ENCODE assay signal across 10 mouse cellular contexts in genomic region chr10:19781365-19781764, GRCm38 (mm10).
DNase-seq lines count a peak whose midpoint lies in the region; ATAC-seq and TF ChIP-seq lines count a peak whose summit lies in the region.
"Had no signal": no experiment of that assay in that cellular context is flagged by ENCODE, and none has a peak within 500 bp of the region (broad histone marks: within the 10 kb centered on the region; RNA-seq: fewer than 3 reads in every experiment).

No protein-coding gene starts in this region.

- 92% methylated on average over 5 of the region's 5 CpGs for WGBS in intestine, postnatal 0 days
- 82% methylated on average over 5 of the region's 5 CpGs for WGBS in intestine, embryonic 16.5 days

- H3K36me3 ChIP-seq in intestine, postnatal 0 days (ENCODE audit: control insufficient read depth, insufficient read depth) = no peaks in the 10 kb centered on the region
- H3K36me3 ChIP-seq in intestine, embryonic 16.5 days (ENCODE audit: control insufficient read depth, insufficient read depth, low read length) = no peaks in the 10 kb centered on the region
- H3K36me3 ChIP-seq: liver, embryonic 13.5 days had no signal

- no peak overlapping the region for H3K27ac ChIP-seq in intestine, postnatal 0 days (ENCODE audit: low read depth, low read length)
- H3K27ac ChIP-seq in intestine, embryonic 16.5 days (ENCODE audit: low read length) = no peak overlapping the region
- H3K27ac ChIP-seq in cortical plate, adult 2 months (ENCODE audit: insufficient read depth, low read length) = no peak overlapping the region
- H3K27ac ChIP-seq: liver, embryonic 13.5 days had no signal

- H3K9me3 ChIP-seq in intestine, postnatal 0 days (ENCODE audit: control insufficient read depth) = no peaks in the 10 kb centered on the region
- H3K9me3 ChIP-seq in intestine, embryonic 16.5 days (ENCODE audit: control insufficient read depth, low read length) = no peaks in the 10 kb centered on the region
- H3K9me3 ChIP-seq: liver, embryonic 13.5 days had no signal

- peak; percentile 57 for DNase-seq in A20 (ENCODE audit: low read depth, low spot score)
- peak; percentile 55 to 66 for DNase-seq in CD8-positive naive resting alpha-beta T cell, adult 2 months (ENCODE audit: low read depth in 2 of 2, low spot score in 2 of 2)
- peak; percentile 49 for DNase-seq in urinary bladder, postnatal 25 days (ENCODE audit: low spot score)
- DNase-seq: liver, embryonic 13.5 days had no signal

- H3K9ac ChIP-seq in intestine, postnatal 0 days (ENCODE audit: low read depth, low read length) = no peak overlapping the region
- H3K9ac ChIP-seq in intestine, embryonic 16.5 days (ENCODE audit: low read depth, low read length) = no peak overlapping the region
- H3K9ac ChIP-seq: liver, embryonic 13.5 days had no signal

- H3K4me3 ChIP-seq in intestine, postnatal 0 days (ENCODE audit: low read depth, low read length) = no peak overlapping the region
- no peak overlapping the region for H3K4me3 ChIP-seq in intestine, embryonic 16.5 days (ENCODE audit: low read length)
- no peak overlapping the region for H3K4me3 ChIP-seq in cortical plate, adult 2 months (ENCODE audit: insufficient read depth, low read length)
- H3K4me3 ChIP-seq: erythroblast, embryonic 14.5 days; liver, embryonic 13.5 days had no signal

- H3K4me2 ChIP-seq in intestine, postnatal 0 days (replicated peaks; ENCODE audit: low read depth) = no peak overlapping the region
- no peak overlapping the region for H3K4me2 ChIP-seq in intestine, embryonic 16.5 days (ENCODE audit: low read depth, low read length)
- H3K4me2 ChIP-seq: liver, embryonic 13.5 days had no signal

- no peak for TF ChIP-seq POLR2A in cortical plate, adult 2 months (IDR thresholded peaks at IDR 0.05; ENCODE audit: extremely low read depth, insufficient read depth, low read length)

- no peaks in the 10 kb centered on the region for H3K4me1 ChIP-seq in intestine, postnatal 0 days (replicated peaks; ENCODE audit: control insufficient read depth, insufficient read depth, low read length)
- H3K4me1 ChIP-seq in intestine, embryonic 16.5 days (ENCODE audit: control insufficient read depth, insufficient read depth, low read length) = no peaks in the 10 kb centered on the region
- H3K4me1 ChIP-seq in cortical plate, adult 2 months (ENCODE audit: control insufficient read depth, insufficient read depth, low read length) = 0 out of 2 replicates have a peak, but pooled peaks cover 2% of the 10 kb centered on the region
- H3K4me1 ChIP-seq: liver, embryonic 13.5 days had no signal

- TF ChIP-seq CTCF in intestine, postnatal 0 days (IDR thresholded peaks at IDR 0.05; ENCODE audit: low read depth) = peak; percentile 61
- TF ChIP-seq CTCF in cortical plate, adult 2 months (IDR thresholded peaks at IDR 0.05; ENCODE audit: extremely low read depth, insufficient read depth, low read length) = 0 out of 2 replicates have a peak, but pooled peaks have one; percentile 24

- no peak for ATAC-seq in intestine, postnatal 0 days
- no peak for ATAC-seq in intestine, embryonic 16.5 days
- ATAC-seq in megakaryocyte progenitor cell, adult 5-6 weeks (replicated peaks; ENCODE audit: poor library complexity) = peak; percentile 71
- no peak for ATAC-seq in erythroblast, adult 5-6 weeks (replicated peaks; ENCODE audit: low FRiP score, poor library complexity, severe bottlenecking)

- H3K27me3 ChIP-seq in intestine, postnatal 0 days (replicated peaks; ENCODE audit: control insufficient read depth, insufficient read depth, low read length) = no peaks in the 10 kb centered on the region
- H3K27me3 ChIP-seq in intestine, embryonic 16.5 days (replicated peaks; ENCODE audit: control insufficient read depth, insufficient read depth, low read length) = no peaks in the 10 kb centered on the region
- H3K27me3 ChIP-seq: liver, embryonic 13.5 days had no signal
